Mouse (Mus musculus) spleen, adult 2 months (tissue): ENCODE data around the gene Acadvl. TPM values are rescaled to one million over a fixed set of nuclear protein-coding genes. Genes with fewer than 3 reads are reported as not detected.
A peak's percentile ranks its signal among the peaks of the same experiment; 100 is the strongest.

Source experiments
- DNase-seq, 2 experiments: peaks; one replicate each; pipeline versions ENCODE4 v3.0.0 to v3.0.0-alpha.2; 2012 to 2021; ENCODE audit warnings: low spot score in 2 of 2, low read depth in 1 of 2
- H3K27ac ChIP-seq: fragments of 200-500 bp; 2 replicates; pipeline ENCODE4 v1.5.1; 2012; ENCODE audit warnings: low read length, inconsistent platforms; ENCODE audit not compliant: insufficient read depth
- H3K27me3 ChIP-seq: fragments of 200-500 bp; 2 replicates; pipeline ENCODE4 v1.6.1; 2012; ENCODE audit warnings: mild to moderate bottlenecking, moderate library complexity, low read length, inconsistent platforms; ENCODE audit not compliant: control insufficient read depth, insufficient read depth
- H3K36me3 ChIP-seq: fragments of 200-500 bp; 2 replicates; pipeline ENCODE4 v1.6.1; 2012; ENCODE audit warnings: mild to moderate bottlenecking, low read length, inconsistent platforms; ENCODE audit not compliant: control insufficient read depth, insufficient read depth
- H3K4me1 ChIP-seq: fragments of 200-500 bp; 2 replicates; pipeline ENCODE4 v1.6.1; 2011; ENCODE audit warnings: inconsistent platforms; ENCODE audit not compliant: control insufficient read depth, insufficient read depth, insufficient read length
- H3K4me3 ChIP-seq: fragments of 200-500 bp; 2 replicates; pipeline ENCODE4 v1.5.1; 2011; ENCODE audit warnings: mild to moderate bottlenecking, inconsistent platforms; ENCODE audit not compliant: insufficient read depth, insufficient read length; ENCODE audit errors: extremely low read depth
- CTCF ChIP-seq: fragments of 200-500 bp; IDR thresholded peaks from 2 replicates; pipeline ENCODE4 v1.5.1; 2011; ENCODE audit warnings: mild to moderate bottlenecking, inconsistent platforms; ENCODE audit not compliant: insufficient read depth, insufficient read length, insufficient replicate concordance; ENCODE audit errors: extremely low read depth
- POLR2A ChIP-seq: fragments of 200-500 bp; IDR thresholded peaks from 2 replicates; pipeline ENCODE4 v1.6.1; 2011; ENCODE audit warnings: low read depth, low read length, inconsistent platforms
- WGBS: fragments of 180-500 bp; shearing (Covaris S2); methylation state at CpG from one replicate; pipeline ENCODE4 v1.1.7; 2018; 5-methylcytosine and 5-hydroxymethylcytosine counted together
- polyA plus RNA-seq: library from polyadenylated mRNA; depleted of rRNA; stranded (reverse); fragments of >200 nt; gene quantifications from 2 replicates; pipeline ENCODE4 v1.2.3, GENCODE M21; 2012

Gene Acadvl
- polyA plus RNA-seq, 1 experiment, result 29.5 TPM

- TF ChIP-seq CTCF (no peak), POLR2A (peak; percentile 59)
- Histone ChIP-seq H3K4me3 (peak within 1 kb of the TSS; percentile 63), H3K27ac (peak within 1 kb of the TSS; percentile 91), H3K27me3 (no peaks in the 10 kb centered on the region), H3K4me1 (peaks cover 7% of the 10 kb centered on the region; the same call in 1 of the 2 replicates), H3K36me3 (peaks cover 20% of the 10 kb centered on the region)
- WGBS, result under 1% methylated on average over 40 of the region's 40 CpGs
- peak; percentile 92 to 97 for DNase-seq
Measured at GRCm38 (mm10) chr11:69990850-69991691, 24.1 kb downstream of the Acadvl start, which contains the start of gene Gabarap. Gene Gabarap (plus strand): TSS chr11:69991143.

DNA sequence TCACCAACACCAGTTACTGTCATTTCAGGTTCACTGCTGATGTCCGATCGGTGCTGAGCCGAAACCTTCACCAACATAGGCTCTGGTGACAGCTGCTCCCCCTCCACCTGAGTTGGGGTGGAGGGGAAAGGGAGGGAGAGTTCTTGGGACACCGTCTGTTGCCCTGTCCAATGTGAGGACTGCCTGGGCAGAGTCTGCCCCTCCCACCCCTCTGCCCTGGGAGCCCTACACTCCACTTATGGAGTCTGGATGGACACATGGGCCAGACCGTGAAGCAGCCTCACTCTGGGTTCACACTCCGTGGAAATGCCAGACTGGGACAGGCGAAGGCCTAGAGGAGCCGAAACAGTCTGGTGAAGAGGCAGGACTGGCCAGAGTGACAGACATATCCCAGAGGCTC lies 25.3 kb downstream of the Acadvl start:
- Histone ChIP-seq H3K4me3 (no peak overlapping the region), H3K4me1 (peaks cover 7% of the 10 kb centered on the region; the same call in 1 of the 2 replicates), H3K27me3 (no peaks in the 10 kb centered on the region), H3K27ac (no peak overlapping the region), H3K36me3 (peaks cover 25% of the 10 kb centered on the region)
- DNase-seq, result no peak
- TF ChIP-seq POLR2A, result no peak
- TF ChIP-seq CTCF, result no peak
- 97% methylated on average over 8 of the region's 8 CpGs for WGBS

DNA sequence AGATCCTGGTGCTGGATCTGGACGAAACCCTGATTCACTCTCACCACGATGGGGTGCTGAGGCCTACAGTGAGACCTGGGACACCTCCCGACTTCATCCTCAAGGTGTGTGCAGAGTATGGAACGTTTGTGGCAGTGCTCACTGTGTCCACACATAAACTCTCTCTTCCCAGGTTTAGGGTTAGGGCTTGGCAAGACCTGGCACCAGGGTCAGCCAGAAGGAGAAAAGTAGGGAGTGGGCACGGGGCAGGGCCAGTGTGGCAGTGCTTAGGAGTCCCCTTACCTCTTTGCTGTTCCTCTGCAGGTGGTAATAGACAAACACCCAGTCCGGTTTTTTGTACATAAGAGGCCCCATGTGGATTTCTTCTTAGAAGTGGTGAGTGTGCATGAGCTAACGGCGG lies 30.8 kb downstream of the Acadvl start:
- Histone ChIP-seq H3K4me1 (peaks cover 6% of the 10 kb centered on the region; the same call in 1 of the 2 replicates), H3K27me3 (no peaks in the 10 kb centered on the region), H3K4me3 (no peak overlapping the region), H3K27ac (no peak overlapping the region), H3K36me3 (peaks cover 17% of the 10 kb centered on the region)
- DNase-seq, result no peak
- TF ChIP-seq CTCF (no peak), POLR2A (no peak)
- 92% methylated on average over 8 of the region's 8 CpGs for WGBS

- no peak overlapping the region for H3K27ac ChIP-seq
- no peak overlapping the region for H3K4me3 ChIP-seq
- peaks cover 14% of the 10 kb centered on the region for H3K36me3 ChIP-seq
- no peaks in the 10 kb centered on the region for H3K27me3 ChIP-seq
- TF ChIP-seq CTCF, result no peak
- TF ChIP-seq POLR2A, result no peak
- peaks cover 6% of the 10 kb centered on the region; the same call in 1 of the 2 replicates for H3K4me1 ChIP-seq
- 90% methylated on average over 4 of the region's 4 CpGs for WGBS
- no peak for DNase-seq
Measured at GRCm38 (mm10) chr11:69983377-69983776, 31.8 kb downstream of the Acadvl start.

GRCm38 (mm10) chr11:69982877-69983276 lies 32.3 kb downstream of the Acadvl start:
- no peak for TF ChIP-seq POLR2A
- no peak for TF ChIP-seq CTCF
- WGBS, result 65% methylated on average over 5 of the region's 5 CpGs
- DNase-seq, result no peak
- H3K27me3 ChIP-seq, result no peaks in the 10 kb centered on the region
- peaks cover 14% of the 10 kb centered on the region for H3K36me3 ChIP-seq
- H3K4me1 ChIP-seq, result peaks cover 6% of the 10 kb centered on the region; the same call in 1 of the 2 replicates
- no peak overlapping the region for H3K27ac ChIP-seq
- no peak overlapping the region for H3K4me3 ChIP-seq

GRCm38 (mm10) chr11:69982225-69982624 lies 33.0 kb downstream of the Acadvl start, which contains the start of gene Elp5:
Gene Elp5 (minus strand): TSS chr11:69982517.
- peaks cover 15% of the 10 kb centered on the region for H3K36me3 ChIP-seq
- H3K27me3 ChIP-seq, result no peaks in the 10 kb centered on the region
- H3K4me1 ChIP-seq, result peaks cover 6% of the 10 kb centered on the region; the same call in 1 of the 2 replicates
- WGBS, result 62% methylated on average over 8 of the region's 8 CpGs
- H3K4me3 ChIP-seq, result peak within 1 kb of the TSS; percentile 84
- TF ChIP-seq CTCF (no peak), POLR2A (no peak)
- H3K27ac ChIP-seq, result peak within 1 kb of the TSS; percentile 50
- DNase-seq, result no peak
